Mouse (Mus musculus): ENCODE measurements around the gene Acer3. TPM values are rescaled to one million over a fixed set of nuclear protein-coding genes. Genes with fewer than 3 reads are reported as not detected.

Gene Acer3
- polyA plus RNA-seq (2015; fragmentation: Nextera tagmentation; extraction: Ambion mirVana): 19.5 and 20.0 TPM in 2 replicates

- DNase-seq (ENCODE audit: low spot score): no peak
Observed at GRCm38 (mm10) chr7:98321083-98321482, at the start of gene Acer3. TSS of gene Acer3 (minus strand) at chr7:98321208.

DNA sequence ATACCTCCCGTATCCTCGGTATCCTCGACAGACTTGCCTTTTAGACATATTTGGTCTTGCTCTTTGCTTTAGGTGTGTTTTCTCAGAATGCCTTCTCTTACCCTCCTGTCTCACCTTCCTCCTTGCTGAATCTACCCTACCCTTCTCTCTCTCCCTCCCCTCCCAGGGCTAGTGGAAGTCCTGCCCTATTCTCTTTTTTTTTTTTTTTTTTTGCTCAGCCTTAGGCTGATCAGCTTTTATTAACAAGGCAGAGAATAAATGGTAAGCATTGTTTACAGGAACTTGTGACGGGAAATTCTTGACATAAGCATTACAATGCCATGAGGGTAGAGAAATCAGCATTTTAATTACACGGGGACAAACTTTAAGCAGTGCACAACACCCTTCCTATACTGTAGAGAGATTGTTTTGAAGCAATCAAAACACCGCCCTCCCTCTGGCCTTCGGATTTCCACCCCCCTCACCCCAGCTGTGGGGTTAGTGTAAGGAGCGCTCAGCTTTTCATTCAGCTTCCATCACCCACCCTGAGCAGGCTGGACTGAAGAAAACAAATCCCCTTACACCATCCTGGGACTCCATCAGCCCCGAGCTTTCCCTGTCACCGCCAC lies 48.9 kb upstream of the Acer3 start:
- no peak for DNase-seq (ENCODE audit: low spot score)

GRCm38 (mm10) chr7:98361662-98362061 lies 40.7 kb upstream of the Acer3 start:
- no peak for DNase-seq (ENCODE audit: low spot score)

- DNase-seq (ENCODE audit: low spot score): peak; percentile 58
Observed at GRCm38 (mm10) chr7:98361063-98361652, 40.1 kb upstream of the Acer3 start, which contains the start of gene Tsku. TSS of gene Tsku (minus strand) at chr7:98361328.

DNA sequence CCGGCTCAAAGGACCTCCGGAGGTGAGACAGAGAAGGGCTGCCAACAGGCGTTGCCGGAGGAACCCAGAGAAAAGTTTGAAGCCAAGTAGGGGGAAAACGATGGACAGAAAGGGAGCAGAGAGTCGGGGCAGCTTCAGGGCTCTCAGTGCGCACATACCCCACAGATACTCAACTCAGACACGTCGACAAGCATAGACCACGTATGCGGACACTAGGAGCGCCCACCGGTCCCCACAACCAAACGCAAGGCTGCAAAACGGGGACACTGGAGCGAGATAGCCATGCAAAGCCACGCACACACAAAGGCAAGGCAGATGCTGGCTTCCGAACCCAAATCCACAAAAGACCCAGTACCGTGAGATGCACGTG lies 39.6 kb upstream of the Acer3 start:
- no peak for DNase-seq (ENCODE audit: low spot score)

GRCm38 (mm10) chr7:98359951-98360620 lies 39.1 kb upstream of the Acer3 start:
- DNase-seq (ENCODE audit: low spot score): peak; percentile 14

GRCm38 (mm10) chr7:98358016-98358415 lies 37.0 kb upstream of the Acer3 start:
- no peak for DNase-seq (ENCODE audit: low spot score)

GRCm38 (mm10) chr7:98357324-98357723 lies 36.3 kb upstream of the Acer3 start:
- no peak for DNase-seq (ENCODE audit: low spot score)

DNA sequence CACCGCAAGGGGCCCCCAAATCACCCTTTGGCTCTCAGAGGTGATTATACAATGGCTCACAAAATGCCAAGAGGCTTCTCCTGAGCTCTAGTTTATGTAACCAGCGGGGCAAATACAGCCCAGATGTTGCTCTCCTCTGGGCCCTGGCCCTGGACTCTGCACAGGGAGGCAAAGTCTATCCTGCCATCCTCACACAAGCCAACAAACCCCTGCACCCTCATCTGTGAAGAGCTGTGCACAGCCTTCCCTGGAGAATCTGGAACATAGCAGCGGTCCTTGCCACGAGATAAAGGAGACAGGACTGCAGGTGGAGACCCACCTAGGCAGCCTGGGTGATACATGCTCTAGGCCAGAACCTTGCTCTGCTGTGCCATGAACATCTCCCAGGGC lies 33.9 kb upstream of the Acer3 start:
- no peak for DNase-seq (ENCODE audit: low spot score)

DNA sequence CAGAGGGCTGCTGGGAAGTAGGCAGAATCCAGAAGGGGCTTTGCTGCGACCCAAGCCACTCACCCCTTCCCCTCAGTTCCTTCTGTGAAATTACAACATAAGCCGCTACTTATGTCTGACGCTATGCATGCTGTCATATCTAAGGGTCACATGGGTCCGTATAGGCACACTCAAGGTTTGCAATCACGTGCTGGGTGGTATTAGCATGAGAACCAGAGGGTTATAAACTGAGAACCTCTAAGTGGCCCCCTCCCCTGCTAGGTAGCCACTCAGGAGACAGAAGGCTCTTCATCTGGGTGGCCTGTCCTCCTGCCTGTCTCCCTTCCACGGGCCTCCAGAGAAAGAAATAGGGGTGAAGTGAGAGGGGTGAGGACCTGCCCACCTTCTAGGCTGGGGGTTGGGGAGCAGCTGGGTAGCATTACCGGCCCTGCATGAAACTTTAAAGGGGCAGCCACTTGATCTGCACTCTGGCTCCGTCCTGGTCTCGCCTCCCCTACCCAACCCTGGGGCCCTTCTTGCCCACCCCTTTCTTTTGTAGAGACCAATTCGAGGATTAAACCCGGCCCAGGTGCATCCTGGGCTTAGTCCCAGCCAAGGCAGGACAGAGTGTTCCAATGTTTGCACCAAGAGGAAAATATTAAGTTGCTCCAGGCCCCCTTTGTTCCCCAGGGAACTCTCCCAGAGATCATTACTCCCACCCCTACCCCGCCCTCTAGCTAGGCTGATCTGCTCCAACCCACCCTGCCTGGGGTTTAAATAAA lies 33.3 kb upstream of the Acer3 start:
- DNase-seq (ENCODE audit: low spot score): no peak

DNA sequence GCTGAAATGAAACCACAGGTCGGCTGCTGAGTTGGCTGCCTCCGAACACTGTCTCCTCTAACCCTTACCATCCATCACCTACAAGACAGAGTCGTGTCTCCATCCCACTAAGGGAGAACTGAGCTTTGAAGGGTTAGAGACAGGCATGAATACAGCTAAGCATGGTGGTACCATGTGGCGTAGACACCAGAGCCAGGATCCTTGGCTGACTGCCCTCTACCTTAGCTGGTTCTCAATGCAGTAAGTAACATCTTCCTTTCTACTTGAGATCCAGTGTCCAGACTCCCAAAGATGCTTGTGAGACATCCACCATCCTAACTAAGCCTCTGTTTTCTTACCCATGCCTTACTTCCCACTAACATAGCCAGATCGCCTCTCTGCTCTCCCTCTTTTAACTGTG lies 32.6 kb upstream of the Acer3 start:
- no peak for DNase-seq (ENCODE audit: low spot score)

DNA sequence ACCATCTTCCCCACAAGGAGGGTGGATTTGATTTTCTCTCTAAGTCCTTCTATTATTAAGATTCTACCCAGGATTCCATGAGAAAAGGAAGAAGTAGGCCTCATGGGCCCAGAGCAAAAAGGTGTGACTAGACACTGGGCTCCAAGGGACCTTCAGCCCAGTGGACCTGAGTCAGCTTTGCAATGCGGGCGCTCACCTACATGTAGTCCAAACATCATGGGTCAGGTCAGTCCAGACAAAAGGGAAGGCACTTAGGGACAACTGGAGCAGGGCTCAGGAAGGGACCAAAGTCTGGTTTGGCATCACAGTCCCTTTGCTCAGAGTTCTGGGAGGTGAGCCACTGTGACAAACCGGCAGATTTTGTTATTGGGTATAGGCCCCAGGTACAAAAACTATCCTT lies 30.5 kb upstream of the Acer3 start:
- no peak for DNase-seq (ENCODE audit: low spot score)

- DNase-seq (ENCODE audit: low spot score): no peak
Observed at GRCm38 (mm10) chr7:98349821-98350220, 28.8 kb upstream of the Acer3 start.

- peak; percentile 80 for DNase-seq (ENCODE audit: low spot score)
Observed at GRCm38 (mm10) chr7:98349096-98349495, 28.1 kb upstream of the Acer3 start.

DNA sequence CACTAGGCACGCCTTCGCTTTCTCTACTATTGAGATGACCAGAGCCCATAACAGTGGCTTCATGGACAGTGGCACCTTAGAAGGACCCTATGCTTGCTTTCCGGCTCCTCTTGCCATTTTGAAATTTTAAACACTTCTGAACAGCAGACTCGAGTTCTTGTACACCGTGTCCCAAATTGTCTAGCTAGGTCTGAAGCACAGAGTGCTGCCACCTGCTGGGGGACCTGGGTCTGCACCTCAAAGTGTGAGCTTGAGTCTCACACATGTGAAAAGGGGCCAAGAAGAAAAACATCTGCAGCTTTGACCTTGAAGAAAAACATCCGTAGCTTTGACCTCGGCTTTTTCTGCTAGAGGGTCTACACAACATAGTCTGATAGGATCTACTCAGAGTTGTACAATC lies 27.0 kb upstream of the Acer3 start:
- DNase-seq (ENCODE audit: low spot score): peak; percentile 80

GRCm38 (mm10) chr7:98347471-98347870 lies 26.5 kb upstream of the Acer3 start:
- DNase-seq (ENCODE audit: low spot score): no peak

DNA sequence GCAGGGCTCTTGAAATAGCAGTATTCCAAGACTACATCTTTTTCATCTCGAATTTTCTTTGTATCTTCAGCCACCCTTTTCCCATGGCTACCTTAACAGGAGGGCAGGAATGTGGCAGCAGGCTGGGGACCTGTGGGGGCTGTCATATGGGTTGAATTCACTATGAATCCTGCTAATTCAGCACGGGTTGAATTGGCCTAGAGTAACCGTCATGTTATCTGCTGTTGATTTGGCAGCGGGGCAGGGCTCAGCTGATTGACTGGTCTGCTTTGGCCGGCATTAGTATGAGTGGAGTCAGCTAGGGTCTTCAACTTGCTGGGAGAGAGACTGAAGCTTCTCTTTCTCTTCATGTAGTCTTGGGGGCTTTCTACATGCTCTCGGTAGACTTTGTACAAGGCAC lies 24.0 kb upstream of the Acer3 start:
- no peak for DNase-seq (ENCODE audit: low spot score)

DNA sequence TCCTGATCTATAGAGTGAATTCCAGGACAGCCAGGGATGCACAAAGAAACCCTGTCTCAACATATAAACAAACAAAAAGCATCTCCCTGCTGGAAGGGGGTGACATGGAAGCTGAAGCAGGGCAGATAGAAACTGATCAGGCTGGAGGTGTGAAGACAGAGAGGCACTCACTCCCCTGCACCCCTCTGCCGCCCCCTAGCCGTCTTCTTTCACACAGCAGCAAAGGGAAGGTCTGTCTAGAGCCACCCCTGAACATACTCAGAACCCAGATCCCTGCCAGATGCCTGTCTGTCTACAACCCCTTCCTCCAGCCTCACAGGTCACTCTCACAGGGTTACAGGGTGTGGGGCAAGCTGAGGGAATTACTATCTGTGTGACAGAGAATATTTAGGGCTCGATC lies 23.4 kb upstream of the Acer3 start:
- DNase-seq (ENCODE audit: low spot score): peak; percentile 42

DNA sequence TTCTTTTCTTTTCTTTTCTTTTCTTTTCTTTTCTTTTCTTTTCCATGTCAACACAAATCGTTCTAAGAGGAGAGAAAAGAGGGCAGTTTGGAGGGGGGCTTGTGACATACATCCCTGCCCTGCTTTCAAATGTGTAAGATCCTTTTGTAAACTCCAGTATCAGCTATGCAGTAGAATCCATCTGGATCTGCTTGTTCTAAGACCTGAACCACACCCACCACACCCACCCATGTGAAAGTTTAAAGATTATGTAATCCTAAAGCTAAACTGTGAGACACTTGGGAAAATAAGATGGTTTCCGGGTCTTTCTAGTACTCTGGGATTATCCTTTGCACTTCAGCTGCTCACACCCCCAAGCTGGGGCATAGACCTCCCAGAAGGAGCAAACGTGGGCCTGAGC lies 21.2 kb upstream of the Acer3 start:
- DNase-seq (ENCODE audit: low spot score): no peak

DNA sequence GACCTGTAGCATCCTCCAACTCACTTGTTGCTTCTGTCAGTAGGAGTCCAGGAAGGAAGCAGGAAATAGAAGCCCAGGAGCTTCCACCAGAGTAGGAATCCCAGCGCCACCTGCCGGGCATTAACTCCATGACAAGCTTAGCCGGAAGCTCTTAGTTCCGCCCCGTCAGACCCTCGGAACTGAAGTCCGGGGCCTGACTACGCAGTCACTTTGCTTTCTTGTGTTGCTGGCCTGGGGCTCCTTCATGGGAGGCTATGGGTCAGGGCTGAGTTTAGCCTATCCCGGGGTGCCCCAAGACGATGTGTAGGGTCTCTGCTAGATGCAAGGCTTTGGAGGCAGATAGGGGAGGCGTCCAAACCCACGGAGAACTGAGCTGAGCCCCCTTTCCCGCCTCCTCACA lies 20.5 kb upstream of the Acer3 start:
- peak; percentile 80 for DNase-seq (ENCODE audit: low spot score)

GRCm38 (mm10) chr7:98340343-98340742 lies 19.3 kb upstream of the Acer3 start:
- no peak for DNase-seq (ENCODE audit: low spot score)

DNA sequence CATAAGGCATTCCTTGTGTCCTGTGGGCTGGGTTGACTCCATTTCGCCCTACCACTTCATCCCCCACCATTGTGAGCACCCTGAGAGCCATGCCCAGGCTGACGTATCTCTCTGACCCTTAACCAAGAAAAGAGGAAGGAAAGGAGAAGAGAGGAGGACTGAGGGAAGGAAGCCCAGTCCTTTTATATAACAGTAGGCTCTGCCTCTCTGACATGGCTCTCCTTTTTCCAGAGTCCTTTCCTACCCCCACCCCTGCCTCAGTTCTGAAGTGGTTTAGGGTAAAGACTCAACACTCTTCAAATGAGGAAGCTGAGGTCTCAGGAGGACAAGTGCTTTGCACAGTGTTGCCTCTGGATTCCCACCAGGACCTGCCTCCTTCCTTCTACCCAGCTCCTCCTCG lies 13.0 kb upstream of the Acer3 start:
- DNase-seq (ENCODE audit: low spot score): no peak
